Mouse (Mus musculus) small intestine, adult 2 months (tissue): Measurements from ENCODE around the gene Zkscan17.

Experiments
- CTCF ChIP-seq: fragments of 200-500 bp; IDR thresholded peaks from 2 replicates; pipeline ENCODE4 v1.5.1; 2012; ENCODE audit warnings: low read depth, mild to moderate bottlenecking, control low read depth, inconsistent platforms, low read length, moderate library complexity, mixed read lengths; ENCODE audit not compliant: insufficient replicate concordance, insufficient read length; ENCODE audit errors: extremely low read depth
- POLR2A ChIP-seq: fragments of 200-500 bp; IDR thresholded peaks from 2 replicates; pipeline ENCODE4 v1.6.1; 2012; ENCODE audit warnings: low read depth, mild to moderate bottlenecking, control low read depth, inconsistent platforms, low read length, moderate library complexity

DNA sequence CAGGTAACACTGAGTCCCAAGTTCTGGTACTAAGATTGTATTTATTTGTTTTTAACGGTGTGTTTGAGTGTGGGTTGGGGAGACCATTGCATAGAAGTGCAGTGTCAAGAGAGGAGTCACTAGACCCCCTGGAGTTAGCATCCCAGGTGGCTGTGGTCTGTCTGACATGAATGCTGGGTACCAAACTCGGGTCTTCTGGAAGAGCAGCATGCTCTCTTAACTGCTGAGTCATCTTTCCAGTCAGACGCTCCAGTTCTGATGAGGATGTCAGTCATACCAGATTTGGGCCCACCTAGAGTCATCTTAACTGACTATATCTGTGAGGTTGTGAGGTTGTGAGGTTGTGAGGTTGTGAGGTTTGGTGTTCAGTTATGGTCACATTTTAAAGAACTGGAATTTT is 34.4 kb upstream of the Zkscan17 start:
- TF ChIP-seq CTCF (no peak), POLR2A (no peak)
